Mouse (Mus musculus): Measurements from ENCODE around the gene Myadm. TPM values are rescaled to one million over a fixed set of nuclear protein-coding genes. Genes with fewer than 3 reads are reported as not detected.
"Not testable (repeated sequence)": the region's sequence is repeated elsewhere in the genome, so short reads cannot be mapped to it uniquely, and the experiment has no call there.

Myadm gene
- polyA plus RNA-seq, 1 experiment from 2014 or later, result 40.4 TPM

DNA sequence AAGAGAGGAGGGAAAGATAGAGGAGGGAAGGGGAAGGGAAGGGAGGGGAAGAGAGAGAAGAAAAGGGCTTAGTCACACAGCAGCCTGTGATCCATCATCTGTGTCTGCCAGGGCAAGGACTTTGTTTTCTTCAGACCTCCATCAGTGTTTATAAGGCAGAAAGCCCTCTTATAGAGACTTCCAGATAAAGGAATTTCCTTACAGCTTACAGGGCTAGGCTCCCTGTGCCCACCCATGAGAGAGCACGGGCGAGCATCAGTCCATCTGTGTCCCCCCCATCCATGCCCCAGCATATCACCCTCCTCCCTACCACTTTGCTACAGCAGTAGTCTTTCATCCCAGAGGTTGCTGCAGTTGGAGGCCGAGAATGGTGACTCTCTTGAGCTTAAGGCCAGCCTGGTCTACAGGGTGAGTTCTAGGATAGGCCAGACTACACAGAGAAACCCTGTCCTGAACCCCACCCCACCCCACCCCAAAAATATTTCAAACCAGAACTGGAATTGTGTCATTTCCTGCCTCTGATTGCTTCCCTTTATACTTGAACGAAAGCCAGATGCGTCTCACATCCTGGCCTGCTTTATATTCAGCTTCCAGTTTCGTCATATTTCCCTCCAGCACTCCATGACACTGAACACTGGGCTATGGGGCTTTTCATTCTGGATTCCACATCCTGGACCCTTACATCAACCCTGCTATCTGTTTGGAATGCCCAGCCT, 13.3 kb upstream of the Myadm start:
- no peaks in the 10 kb centered on the region for H3K9me3 ChIP-seq
- H3K4me3 ChIP-seq, result no peak overlapping the region
- no peaks in the 10 kb centered on the region for H3K4me1 ChIP-seq (replicated peaks)
- no peak overlapping the region for H3K27ac ChIP-seq (replicated peaks)
- ATAC-seq (ENCODE audit: low read depth), result no peak
- H3K4me2 ChIP-seq, result no peak overlapping the region
- H3K9ac ChIP-seq, result no peak overlapping the region
- no peaks in the 10 kb centered on the region for H3K36me3 ChIP-seq
- WGBS, result 74% methylated on average over 6 of the region's 6 CpGs
- no peaks in the 10 kb centered on the region for H3K27me3 ChIP-seq

DNA sequence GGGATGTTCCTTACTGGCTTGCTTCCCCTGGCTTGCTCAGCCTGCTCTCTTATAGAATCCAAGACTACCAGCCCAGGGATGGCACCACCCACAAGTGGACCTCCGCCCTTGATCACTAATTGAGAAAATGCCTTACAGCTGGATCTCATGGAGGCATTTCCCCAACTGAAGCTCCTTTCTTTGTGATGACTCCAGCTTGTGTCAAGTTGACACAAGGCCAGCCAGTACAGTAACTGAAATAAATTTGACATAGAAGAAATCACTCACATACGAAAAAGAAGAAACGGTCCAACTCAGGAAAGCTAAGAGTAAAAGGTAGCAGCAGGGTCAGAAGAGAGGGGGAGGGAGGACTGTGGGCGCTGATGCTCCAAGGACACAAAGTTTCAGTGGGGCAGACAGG, 12.1 kb upstream of the Myadm start:
- WGBS, result 77% methylated on average over 4 of the region's 4 CpGs
- not testable (repeated sequence) for H3K4me1 ChIP-seq (replicated peaks); ATAC-seq (ENCODE audit: low read depth); H3K4me3 ChIP-seq; H3K9ac ChIP-seq; H3K36me3 ChIP-seq; H3K4me2 ChIP-seq; H3K27me3 ChIP-seq; H3K9me3 ChIP-seq; H3K27ac ChIP-seq (replicated peaks)

DNA sequence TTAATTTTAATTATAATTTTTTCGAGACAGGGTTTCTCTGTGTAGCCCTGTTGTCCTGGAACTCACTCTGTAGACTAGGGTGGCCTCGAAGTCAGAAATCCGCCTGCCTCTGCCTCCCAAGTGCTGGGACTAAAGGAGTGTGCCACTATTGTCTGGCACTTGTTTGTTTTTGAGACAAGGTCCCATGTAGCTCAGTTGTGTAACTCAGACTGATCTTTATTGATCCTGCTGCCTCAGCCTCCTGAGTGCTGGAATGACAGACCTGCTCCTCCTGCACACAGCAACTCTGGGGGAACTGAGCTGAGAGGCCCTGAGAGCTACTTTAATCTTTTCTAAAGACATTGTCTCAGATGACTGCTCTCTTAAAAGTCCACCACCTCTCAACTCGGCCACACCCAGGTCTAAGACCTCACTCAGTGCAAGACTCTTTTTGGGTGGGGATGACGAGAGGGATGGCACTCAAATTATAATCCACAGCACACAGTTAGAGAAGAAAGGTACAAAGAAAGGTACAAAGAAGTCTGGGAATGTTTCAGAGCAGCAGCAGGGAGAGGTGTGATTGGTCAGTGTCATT, 8.7 kb upstream of the Myadm start:
- no peak for ATAC-seq (ENCODE audit: low read depth)
- Histone ChIP-seq H3K4me1 (replicated peaks) (no peaks in the 10 kb centered on the region), H3K36me3 (no peaks in the 10 kb centered on the region), H3K9ac (no peak overlapping the region), H3K9me3 (no peaks in the 10 kb centered on the region), H3K4me2 (no peak overlapping the region), H3K27me3 (no peaks in the 10 kb centered on the region), H3K4me3 (no peak overlapping the region), H3K27ac (replicated peaks) (no peak overlapping the region)
- 79% methylated on average over 5 of the region's 5 CpGs for WGBS

DNA sequence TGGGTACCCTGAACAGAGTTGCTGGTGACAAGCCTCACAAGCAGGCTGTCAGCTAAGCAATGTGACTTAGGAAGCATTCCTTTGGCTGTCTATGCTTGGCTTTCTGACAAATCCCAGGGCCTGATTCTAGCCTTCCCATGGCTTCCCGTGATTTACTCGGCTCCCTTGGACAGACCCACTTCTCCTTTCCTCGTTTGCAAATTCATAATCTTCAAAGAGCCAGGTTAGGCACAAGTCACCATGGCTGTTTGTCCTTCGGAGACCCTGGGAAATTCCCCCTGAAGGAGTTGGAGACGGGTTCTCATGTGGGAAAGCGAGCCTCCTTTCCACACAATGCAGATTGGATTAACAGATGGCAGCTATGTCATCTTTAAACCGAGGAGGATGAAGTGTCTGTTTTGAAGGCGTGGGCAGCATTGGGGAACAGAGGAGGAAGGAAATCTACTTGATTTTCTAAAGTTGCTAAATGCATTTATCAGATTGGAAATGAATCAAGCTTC, 8.2 kb upstream of the Myadm start:
- no peak for ATAC-seq (ENCODE audit: low read depth)
- Histone ChIP-seq H3K9ac (no peak overlapping the region), H3K36me3 (no peaks in the 10 kb centered on the region), H3K27ac (replicated peaks) (no peak overlapping the region), H3K9me3 (no peaks in the 10 kb centered on the region), H3K4me2 (no peak overlapping the region), H3K4me1 (replicated peaks) (no peaks in the 10 kb centered on the region), H3K4me3 (no peak overlapping the region), H3K27me3 (no peaks in the 10 kb centered on the region)
- 59% methylated on average over 8 of the region's 8 CpGs for WGBS

DNA sequence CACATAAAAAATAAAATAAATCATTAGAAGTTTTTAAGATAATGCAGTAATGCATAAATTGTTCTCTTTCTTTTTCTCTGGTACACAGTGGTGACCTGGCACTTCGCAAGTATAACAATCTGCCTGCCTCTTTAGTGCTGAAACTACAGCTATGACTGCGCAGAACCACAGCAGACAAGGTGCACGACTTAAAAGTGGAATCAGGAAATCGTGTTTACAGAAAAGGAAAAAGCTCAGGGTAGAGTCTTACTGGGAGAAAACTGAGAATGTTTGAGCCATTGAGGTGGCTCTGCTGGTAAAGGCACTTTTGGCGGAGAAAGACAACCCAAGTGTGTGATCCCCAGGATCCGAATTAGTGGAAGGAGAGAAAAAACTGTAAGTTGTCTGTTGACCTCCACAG, 7.1 kb upstream of the Myadm start:
- no peak overlapping the region for H3K4me3 ChIP-seq
- no peak overlapping the region for H3K9ac ChIP-seq
- no peak overlapping the region for H3K27ac ChIP-seq (replicated peaks)
- no peaks in the 10 kb centered on the region for H3K36me3 ChIP-seq
- no peaks in the 10 kb centered on the region for H3K9me3 ChIP-seq
- no peaks in the 10 kb centered on the region for H3K4me1 ChIP-seq (replicated peaks)
- ATAC-seq (ENCODE audit: low read depth), result no peak
- no peaks in the 10 kb centered on the region for H3K27me3 ChIP-seq
- 81% methylated on average over 6 of the region's 6 CpGs for WGBS
- no peak overlapping the region for H3K4me2 ChIP-seq

DNA sequence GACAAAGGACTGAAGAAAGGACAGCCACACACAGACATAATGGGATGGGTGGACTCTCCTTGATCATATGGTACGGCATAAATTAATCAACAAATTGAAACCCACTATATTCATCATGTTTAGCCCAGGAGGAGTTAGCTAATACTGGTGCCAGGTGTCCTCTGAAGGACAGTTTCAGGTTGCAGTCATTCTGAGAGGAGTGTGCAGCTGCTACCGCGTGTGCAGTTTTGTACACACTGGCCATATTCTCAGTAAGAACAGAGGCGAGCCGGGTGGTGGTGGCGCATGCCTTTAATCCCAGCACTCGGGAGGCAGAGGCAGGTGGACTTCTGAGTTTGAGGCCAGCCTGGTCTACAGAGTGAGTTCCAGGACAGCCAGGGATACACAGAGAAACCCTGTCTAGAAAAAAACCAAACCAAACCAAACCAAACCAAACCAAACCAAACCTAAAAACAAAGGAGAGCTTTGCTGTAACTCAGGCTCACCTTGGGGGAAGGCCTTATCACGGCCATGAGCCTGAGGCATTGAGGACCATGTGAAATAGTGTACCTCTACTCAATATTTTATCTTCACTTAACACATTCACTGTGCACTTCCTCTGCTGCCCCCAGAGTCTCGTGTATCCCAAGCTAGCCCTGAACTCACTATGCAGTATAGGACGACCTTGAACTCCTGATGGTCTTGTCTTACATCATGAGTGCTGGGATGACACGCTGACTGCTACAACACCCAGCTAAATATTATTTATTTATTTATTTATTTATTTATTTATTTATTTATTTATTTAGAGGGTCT, 5.6 kb upstream of the Myadm start:
- Histone ChIP-seq H3K9me3 (no peaks in the 10 kb centered on the region), H3K4me2 (no peak overlapping the region), H3K4me1 (replicated peaks) (no peaks in the 10 kb centered on the region), H3K9ac (no peak overlapping the region), H3K36me3 (no peaks in the 10 kb centered on the region), H3K4me3 (no peak overlapping the region), H3K27me3 (no peaks in the 10 kb centered on the region), H3K27ac (replicated peaks) (no peak overlapping the region)
- WGBS, result 87% methylated on average over 11 of the region's 11 CpGs
- no peak for ATAC-seq (ENCODE audit: low read depth)

DNA sequence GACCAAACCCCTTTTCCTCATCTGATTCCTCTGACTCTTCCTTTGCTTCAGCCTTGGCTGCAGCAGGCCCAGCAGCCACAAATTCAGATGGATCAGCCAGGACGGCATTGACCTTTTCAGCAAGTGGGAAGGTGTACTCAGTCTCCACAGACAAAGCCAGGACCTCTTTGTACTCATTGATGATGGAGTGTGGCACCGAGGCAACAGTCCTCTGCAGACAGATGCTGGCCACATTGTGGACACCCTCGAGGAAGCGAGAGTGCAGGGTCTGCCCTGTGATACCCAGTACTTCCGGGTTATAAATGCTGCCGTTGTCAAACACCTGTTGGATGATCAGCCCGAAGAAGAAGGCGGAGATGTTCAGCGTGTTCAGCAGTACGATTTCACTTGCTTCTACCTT, 4.3 kb upstream of the Myadm start:
- H3K36me3 ChIP-seq, result no peaks in the 10 kb centered on the region
- H3K9ac ChIP-seq, result no peak overlapping the region
- H3K4me1 ChIP-seq (replicated peaks), result peaks cover 3% of the 10 kb centered on the region; the same call in 1 of the 2 replicates
- H3K27ac ChIP-seq (replicated peaks), result no peak overlapping the region
- H3K9me3 ChIP-seq, result no peaks in the 10 kb centered on the region
- H3K27me3 ChIP-seq, result no peaks in the 10 kb centered on the region
- H3K4me3 ChIP-seq, result no peak overlapping the region
- ATAC-seq (ENCODE audit: low read depth), result no peak
- 82% methylated on average over 10 of the region's 10 CpGs for WGBS
- H3K4me2 ChIP-seq, result no peak overlapping the region

DNA sequence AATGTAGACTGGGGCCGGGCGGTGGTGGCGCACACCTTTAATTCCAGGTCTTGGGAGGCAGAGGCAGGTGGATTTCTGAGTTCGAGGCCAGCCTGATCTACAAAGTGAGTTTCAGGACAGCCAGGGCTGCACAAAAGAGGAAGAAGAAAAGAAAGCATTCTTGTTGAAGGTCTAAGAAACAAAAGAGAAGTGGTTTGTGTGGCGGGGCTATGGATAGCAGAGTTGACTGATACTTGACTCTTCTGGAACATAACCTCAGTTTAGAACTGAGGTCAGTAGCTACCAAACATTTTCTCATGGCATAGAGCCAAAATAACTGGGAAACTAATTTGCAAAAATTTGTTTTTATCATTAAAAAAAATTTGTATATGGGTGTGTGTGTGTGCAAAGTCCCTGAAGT, 2.8 kb upstream of the Myadm start:
- Histone ChIP-seq H3K4me1 (replicated peaks) (peaks cover 17% of the 10 kb centered on the region), H3K4me3 (no peak overlapping the region), H3K9me3 (no peaks in the 10 kb centered on the region), H3K9ac (no peak overlapping the region), H3K36me3 (no peaks in the 10 kb centered on the region), H3K27ac (replicated peaks) (no peak overlapping the region), H3K4me2 (no peak overlapping the region), H3K27me3 (no peaks in the 10 kb centered on the region)
- 91% methylated on average over 5 of the region's 5 CpGs for WGBS
- ATAC-seq (ENCODE audit: low read depth), result no peak

DNA sequence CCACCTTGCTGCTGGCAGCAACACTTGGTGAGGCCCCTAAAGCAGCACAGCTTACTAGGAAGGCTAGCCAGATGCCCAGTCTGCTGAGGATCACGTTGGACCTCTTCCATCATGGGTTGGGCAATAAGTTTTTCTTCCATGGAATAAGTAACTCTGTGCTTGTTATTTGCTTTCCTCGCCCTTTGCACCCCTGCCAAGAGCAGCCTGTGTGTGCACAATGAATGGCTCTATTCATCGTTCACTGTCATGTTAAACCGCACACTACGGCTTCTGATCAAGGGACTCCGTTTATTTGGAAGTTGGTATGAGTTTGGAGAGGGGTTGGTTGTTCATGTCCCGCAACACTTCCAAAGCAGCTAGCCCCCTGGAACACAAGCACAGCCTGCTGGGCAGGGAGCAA, 1.7 kb upstream of the Myadm start:
- no peak for ATAC-seq (ENCODE audit: low read depth)
- Histone ChIP-seq H3K9ac (no peak overlapping the region), H3K4me1 (replicated peaks) (peaks cover 28% of the 10 kb centered on the region), H3K27me3 (no peaks in the 10 kb centered on the region), H3K36me3 (no peaks in the 10 kb centered on the region), H3K4me3 (no peak overlapping the region), H3K27ac (replicated peaks) (no peak overlapping the region), H3K9me3 (no peaks in the 10 kb centered on the region), H3K4me2 (no peak overlapping the region)
- WGBS, result 65% methylated on average over 7 of the region's 7 CpGs

DNA sequence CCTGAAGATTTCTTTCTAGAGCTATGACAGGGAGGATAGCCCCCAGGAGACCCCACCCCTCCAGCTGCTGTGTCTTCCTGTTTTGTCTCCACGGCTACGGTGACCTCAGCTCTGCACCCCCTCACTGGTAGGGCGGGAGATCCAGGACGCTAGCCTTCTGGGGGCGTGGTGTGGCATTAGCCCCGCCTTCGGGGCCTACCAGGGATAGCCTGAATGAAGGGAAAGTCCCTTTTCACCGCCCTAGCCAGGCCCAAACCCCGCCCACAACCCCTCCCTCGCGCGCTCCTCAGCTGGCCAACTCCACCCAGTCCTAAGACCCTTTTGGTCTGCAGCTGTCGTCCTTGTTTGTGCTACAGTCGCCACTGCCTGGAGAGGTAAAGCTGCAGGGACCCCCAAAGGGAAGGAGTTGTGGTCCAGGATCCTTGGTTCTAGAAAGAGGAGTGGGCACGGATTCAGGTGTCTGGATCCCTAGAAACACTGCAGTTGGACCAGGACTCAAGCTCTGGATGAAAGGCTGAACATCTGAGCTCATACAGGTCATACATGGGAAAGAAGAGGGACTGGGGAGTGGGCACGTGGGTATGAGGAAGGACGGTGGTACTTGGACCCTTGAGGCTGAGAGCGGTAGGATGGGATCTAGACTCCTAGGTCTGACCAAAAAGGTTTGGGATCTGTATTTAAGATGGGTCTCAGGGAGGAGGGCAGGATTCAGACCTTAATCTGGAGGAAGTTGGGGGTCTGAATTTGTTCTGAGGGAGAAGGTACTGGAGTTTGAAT, 1.6 kb downstream of the Myadm start:
- WGBS, result under 1% methylated on average over 18 of the region's 18 CpGs

DNA sequence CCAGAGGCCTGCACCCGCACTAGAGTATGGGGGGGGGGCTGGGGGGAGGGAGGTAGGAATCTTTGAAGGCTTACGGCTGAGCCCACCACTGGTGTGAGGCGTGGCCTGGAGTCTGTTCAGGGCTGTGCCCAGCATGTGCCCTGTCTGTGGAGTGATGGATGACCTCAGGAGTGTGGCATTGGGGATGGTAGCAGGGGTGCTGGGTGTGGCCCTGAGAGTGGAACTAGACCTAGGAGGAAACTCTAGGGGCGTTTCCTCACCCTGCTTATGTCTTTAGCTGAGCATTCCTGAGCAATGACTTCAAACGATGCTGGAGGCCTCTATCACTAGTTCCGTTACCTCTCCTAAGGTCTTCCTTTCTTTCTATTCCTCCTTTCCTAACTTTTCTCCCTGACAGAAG, 2.3 kb downstream of the Myadm start:
- peaks cover 40% of the 10 kb centered on the region for H3K4me1 ChIP-seq (replicated peaks)
- H3K27me3 ChIP-seq, result no peaks in the 10 kb centered on the region
- peak overlapping the region; percentile 92 for H3K9ac ChIP-seq
- peaks cover 26% of the 10 kb centered on the region for H3K36me3 ChIP-seq
- peak overlapping the region; percentile 57 for H3K4me3 ChIP-seq
- peak overlapping the region; percentile 72 for H3K4me2 ChIP-seq
- no peaks in the 10 kb centered on the region for H3K9me3 ChIP-seq
- H3K27ac ChIP-seq (replicated peaks), result no peak overlapping the region; the same call in 1 of the 2 replicates
- peak; percentile 9 for ATAC-seq (ENCODE audit: low read depth)
- 19% methylated on average over 6 of the region's 6 CpGs for WGBS

More for the DNA sequence above, 1.6 kb downstream of the Myadm start:
- Histone ChIP-seq H3K4me2 (peak overlapping the region; percentile 72), H3K4me1 (replicated peaks) (peaks cover 40% of the 10 kb centered on the region), H3K9me3 (no peaks in the 10 kb centered on the region), H3K36me3 (peaks cover 19% of the 10 kb centered on the region), H3K27ac (replicated peaks) (peak overlapping the region; percentile 83), H3K9ac (peak overlapping the region; percentile 92), H3K4me3 (peak overlapping the region; percentile 57), H3K27me3 (no peaks in the 10 kb centered on the region)
- peak; percentile 92 for ATAC-seq (ENCODE audit: low read depth)

DNA sequence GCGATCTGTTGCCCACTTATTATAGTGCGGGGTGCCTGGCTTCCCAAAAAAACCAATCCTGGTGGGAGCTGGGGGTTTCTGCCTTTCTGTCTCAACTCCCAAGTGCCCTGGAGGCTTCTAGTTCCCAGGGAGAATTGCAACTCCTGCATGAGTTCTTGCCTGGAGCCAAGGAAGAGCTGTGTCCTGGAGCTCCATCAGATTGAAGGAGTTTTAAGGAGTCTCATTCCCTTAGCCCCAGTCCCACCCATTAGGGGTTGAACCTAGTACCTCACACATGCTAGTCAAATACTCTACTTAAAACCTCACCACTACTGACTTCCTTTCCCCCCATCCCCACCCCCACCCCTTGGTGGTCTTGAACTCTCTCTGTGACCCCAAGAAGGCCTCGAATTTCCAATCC, 2.9 kb downstream of the Myadm start:
- Histone ChIP-seq H3K4me3 (peak overlapping the region; percentile 57), H3K36me3 (peaks cover 32% of the 10 kb centered on the region), H3K9me3 (no peaks in the 10 kb centered on the region), H3K4me1 (replicated peaks) (peaks cover 40% of the 10 kb centered on the region), H3K4me2 (peak overlapping the region; percentile 72), H3K27ac (replicated peaks) (0 out of 2 replicates have a peak overlapping the region, but pooled peaks have one; percentile 24), H3K9ac (no peak overlapping the region), H3K27me3 (no peaks in the 10 kb centered on the region)
- 70% methylated on average over 3 of the region's 3 CpGs for WGBS
- no peak for ATAC-seq (ENCODE audit: low read depth)

Data from neural tube, embryonic 13.5 days (tissue).